Mouse (Mus musculus) erythroblast, adult 5-6 weeks (primary cell): ENCODE results near the gene Zmiz1. TPM values are rescaled to one million over a fixed set of nuclear protein-coding genes. Genes with fewer than 3 reads are reported as not detected.

Source experiments
- ATAC-seq: replicated peaks from 2 replicates; pipeline ENCODE4 v1.8.0; 2016; ENCODE audit warnings: moderate number of reproducible peaks, mild to moderate bottlenecking, moderate TSS enrichment, inconsistent platforms; ENCODE audit not compliant: poor library complexity, low FRiP score, severe bottlenecking
- total RNA-seq, 2 experiments: library from RNA; stranded (forward) in 1 of 2; stranded (reverse) in 1 of 2; fragments of 150-400 nt in 1 of 2; fragments of 200-764, 138-1000 nt in 1 of 2; gene quantifications; 2 replicates each; pipeline versions ENCODE4 v1.2.3 to v1.2.4; 2015 to 2017; ENCODE audit warnings: low replicate concordance in 2 of 2

The Zmiz1 gene
- total RNA-seq, 2 experiments from 2014 or later: 12.3 to 20.6 TPM

- no peak for ATAC-seq
These were observed 27.9 kb downstream of the Zmiz1 start for GRCm38 (mm10) chr14:25486742-25487469.

GRCm38 (mm10) chr14:25487470-25487955 is 28.5 kb downstream of the Zmiz1 start:
- ATAC-seq: no peak

- no peak for ATAC-seq
These were observed 29.2 kb downstream of the Zmiz1 start for GRCm38 (mm10) chr14:25488097-25488613.

GRCm38 (mm10) chr14:25489336-25490078 is 30.5 kb downstream of the Zmiz1 start:
- peak; percentile 66 for ATAC-seq

- ATAC-seq: no peak
These were observed 33.0 kb downstream of the Zmiz1 start for GRCm38 (mm10) chr14:25491961-25492360.

- ATAC-seq: no peak
These were observed 33.7 kb downstream of the Zmiz1 start for GRCm38 (mm10) chr14:25492567-25493279.

GRCm38 (mm10) chr14:25493301-25494241 is 34.6 kb downstream of the Zmiz1 start:
- ATAC-seq: 0 out of 2 replicates have a peak, but pooled peaks have one; percentile 20

- peak; percentile 68 for ATAC-seq
These were observed 35.8 kb downstream of the Zmiz1 start for GRCm38 (mm10) chr14:25494778-25495177.

GRCm38 (mm10) chr14:25496116-25496515 is 37.1 kb downstream of the Zmiz1 start:
- ATAC-seq: no peak

GRCm38 (mm10) chr14:25496989-25497388 is 38.0 kb downstream of the Zmiz1 start:
- no peak for ATAC-seq

GRCm38 (mm10) chr14:25497596-25497995 is 38.6 kb downstream of the Zmiz1 start:
- no peak for ATAC-seq

- ATAC-seq: no peak
These were observed 39.4 kb downstream of the Zmiz1 start for GRCm38 (mm10) chr14:25498367-25498766.

GRCm38 (mm10) chr14:25499526-25499925 is 40.5 kb downstream of the Zmiz1 start:
- no peak for ATAC-seq

GRCm38 (mm10) chr14:25500511-25501120 is 41.6 kb downstream of the Zmiz1 start:
- ATAC-seq: no peak

GRCm38 (mm10) chr14:25501481-25501880 is 42.5 kb downstream of the Zmiz1 start:
- ATAC-seq: no peak

GRCm38 (mm10) chr14:25502355-25502754 is 43.4 kb downstream of the Zmiz1 start:
- ATAC-seq: no peak

GRCm38 (mm10) chr14:25504241-25504640 is 45.3 kb downstream of the Zmiz1 start:
- ATAC-seq: no peak

GRCm38 (mm10) chr14:25505201-25505671 is 46.3 kb downstream of the Zmiz1 start:
- ATAC-seq: no peak
